Mouse (Mus musculus) frontal cortex, adult 2 months (tissue): Measurements from ENCODE around the gene Hnf1b. TPM values are rescaled to one million over a fixed set of nuclear protein-coding genes. Genes with fewer than 3 reads are reported as not detected.
A peak's percentile ranks its signal among the peaks of the same experiment; 100 is the strongest.

Experiments
- DNase-seq, 2 experiments: peaks; one replicate each; pipeline ENCODE4 v3.0.0; 2022; ENCODE audit warnings: low spot score in 1 of 2; ENCODE audit errors: extremely low spot score in 1 of 2
- polyA plus RNA-seq: library from polyadenylated mRNA; depleted of rRNA; stranded (reverse); fragments of >200 nt; gene quantifications from 2 replicates; pipeline ENCODE4 v1.2.3, GENCODE M21; 2012; rRNA removed

Gene Hnf1b
- polyA plus RNA-seq = 0.08 and 0.13 TPM in 2 replicates

DNA sequence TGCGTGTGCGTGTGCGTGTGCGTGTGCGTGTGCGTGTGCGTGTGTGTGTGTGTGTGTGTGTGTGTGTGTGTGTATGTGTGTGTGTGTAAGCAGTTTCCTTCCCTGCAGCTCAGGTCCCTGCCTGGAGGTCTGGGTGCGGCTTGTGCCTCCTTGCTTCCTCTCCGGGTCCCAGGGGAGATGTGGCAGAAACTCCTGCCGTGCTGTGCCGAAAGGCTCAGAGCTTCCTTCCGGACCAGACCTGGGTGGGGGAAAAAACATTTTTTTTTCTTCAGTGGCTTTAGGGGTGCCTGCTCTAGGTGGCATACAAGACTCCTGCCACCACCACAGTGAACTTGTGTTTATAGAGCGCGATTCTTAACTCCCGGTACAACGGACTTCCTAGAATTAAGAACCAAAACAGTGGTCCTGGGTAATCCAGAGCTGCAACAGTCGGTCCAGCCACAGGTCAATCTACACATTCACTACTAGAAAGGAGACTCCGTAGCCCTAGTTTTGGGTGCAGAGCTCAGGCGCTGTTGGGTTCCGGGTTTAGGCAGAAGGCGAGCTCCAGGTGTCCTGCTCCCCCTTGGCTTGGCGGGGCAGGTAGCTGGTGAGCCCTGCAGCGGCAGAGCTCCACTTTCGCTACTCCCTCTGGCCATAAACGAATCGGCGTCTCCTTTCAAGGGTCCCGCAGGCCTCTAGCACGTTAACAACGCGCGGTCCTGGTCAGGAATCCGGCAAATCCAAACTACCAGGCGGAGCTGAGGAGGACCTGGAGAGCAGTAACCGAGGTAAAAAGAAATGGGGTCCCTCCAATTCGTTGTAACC, at the start of gene Hnf1b:
TSS of gene Hnf1b (plus strand) at position 535 of the 807 bp plus-strand sequence.
- DNase-seq = no peak

DNA sequence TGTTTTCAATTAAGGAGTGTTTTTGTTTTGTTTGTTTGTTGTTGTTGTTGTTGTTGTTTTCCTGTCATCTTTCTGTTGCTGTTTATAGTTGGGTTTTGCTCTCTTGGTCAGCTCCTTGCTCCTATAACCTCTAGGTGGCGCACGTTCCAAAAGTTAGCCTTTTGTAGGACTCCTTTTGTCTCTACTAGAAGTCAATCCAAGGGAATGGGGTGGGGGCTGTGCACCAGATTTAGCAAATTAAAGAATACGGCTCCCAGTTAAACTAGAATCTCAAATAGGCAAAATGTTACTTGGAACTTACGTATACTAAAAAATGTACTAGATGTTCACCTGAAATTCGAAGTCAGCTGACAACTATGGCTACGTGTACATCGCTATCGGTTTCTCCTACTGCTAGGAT, 47.7 kb upstream of the Hnf1b start:
- peak in 1 of 2 experiments; percentile 48 for DNase-seq

DNA sequence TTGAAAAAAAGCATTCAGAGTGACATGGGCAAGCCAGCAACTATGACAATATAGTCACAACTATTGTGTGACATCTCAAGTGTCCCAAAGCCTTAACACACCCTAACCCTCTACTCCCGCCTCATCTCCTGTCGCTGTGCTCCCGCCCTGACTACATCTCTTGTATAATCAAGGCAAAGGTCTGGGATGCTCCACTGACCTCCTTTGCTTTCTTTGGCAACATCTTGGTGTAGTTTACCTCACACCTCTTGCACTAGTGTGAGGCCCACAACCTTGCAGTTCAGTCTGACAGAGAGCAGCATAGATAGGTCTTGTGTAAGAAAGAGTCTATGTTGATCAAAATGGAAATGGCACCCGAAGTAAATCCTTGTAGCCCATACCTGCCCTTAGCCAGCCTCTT, 47.3 kb upstream of the Hnf1b start:
- DNase-seq = no peak

DNA sequence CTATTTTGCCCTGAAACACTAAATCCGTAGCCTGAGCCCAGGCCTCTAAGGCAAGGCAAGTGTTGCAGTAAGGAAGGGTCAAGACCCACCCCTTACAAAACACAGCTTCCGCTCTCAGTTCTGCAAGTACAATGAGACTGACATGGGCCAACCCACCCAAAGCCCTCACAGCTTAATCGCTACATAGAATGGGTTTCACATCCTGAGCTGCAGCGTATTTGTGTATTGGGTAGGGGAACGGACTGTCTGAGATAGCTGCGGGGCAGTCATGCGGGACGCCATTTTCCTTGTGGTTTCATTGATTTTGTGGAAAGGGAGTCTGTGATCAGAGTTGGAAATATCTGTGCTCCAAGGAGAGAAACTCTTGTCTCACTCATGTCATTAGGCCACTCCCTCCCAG, 39.4 kb upstream of the Hnf1b start:
- DNase-seq = no peak

DNA sequence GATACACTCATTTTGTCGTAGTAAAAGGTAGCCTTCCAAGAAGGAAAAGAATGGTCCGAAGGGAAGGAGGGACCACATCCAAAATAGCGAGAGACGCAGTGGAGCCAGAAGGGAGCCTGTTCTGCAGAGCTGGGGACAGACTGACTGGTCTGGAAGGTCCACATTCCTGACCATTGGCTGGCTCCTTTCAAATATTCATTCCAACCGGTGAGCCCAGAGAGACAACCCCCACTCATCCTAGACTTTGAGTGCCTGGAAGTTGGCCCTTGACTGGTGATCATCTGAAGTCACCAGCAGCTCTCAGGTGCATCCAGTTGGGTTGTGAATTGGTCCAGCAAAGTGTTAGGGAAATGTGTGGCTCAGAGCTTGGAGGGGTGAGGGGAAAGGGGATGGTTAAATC, 34.7 kb upstream of the Hnf1b start:
- DNase-seq = no peak

DNA sequence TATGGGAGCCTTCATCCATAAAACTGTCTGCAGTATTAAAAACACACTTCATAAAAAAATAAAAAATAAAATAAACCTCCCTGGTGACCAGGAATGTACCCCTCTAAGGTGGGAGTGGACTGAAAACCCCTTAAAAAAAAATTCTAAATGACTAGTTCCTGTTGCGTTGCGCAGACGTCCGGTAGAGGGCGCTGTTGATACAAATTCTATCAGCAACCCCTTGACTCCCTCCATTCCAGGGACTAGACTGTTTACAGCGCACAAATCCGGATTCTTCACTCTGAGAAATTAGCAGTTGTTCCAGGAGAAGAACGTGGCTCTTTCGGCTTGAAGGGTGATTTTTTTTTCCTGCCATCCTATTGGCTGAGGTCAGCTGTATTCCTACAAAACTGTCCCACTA, 34.2 kb upstream of the Hnf1b start:
- peak; percentile 10 to 72 for DNase-seq

DNA sequence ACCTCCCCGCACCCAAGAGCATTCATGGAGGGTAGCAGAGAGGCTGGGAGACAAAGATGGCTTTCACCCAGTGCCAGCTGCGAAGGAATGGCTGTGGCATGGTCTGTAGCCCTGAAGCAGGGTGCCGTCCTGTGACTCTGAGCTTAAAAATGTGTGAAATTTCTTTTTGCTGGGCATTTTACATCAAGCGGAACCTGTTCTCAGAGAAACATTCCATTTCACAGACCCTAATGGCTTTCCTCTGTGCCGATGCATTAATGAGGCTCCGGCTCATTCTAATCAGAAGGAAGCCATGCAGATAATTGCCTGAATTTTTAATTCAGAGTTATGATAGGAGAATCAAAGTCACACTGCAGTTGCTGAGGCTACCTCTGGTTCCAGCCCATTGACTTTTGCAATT, 32.8 kb upstream of the Hnf1b start:
- no peak for DNase-seq

DNA sequence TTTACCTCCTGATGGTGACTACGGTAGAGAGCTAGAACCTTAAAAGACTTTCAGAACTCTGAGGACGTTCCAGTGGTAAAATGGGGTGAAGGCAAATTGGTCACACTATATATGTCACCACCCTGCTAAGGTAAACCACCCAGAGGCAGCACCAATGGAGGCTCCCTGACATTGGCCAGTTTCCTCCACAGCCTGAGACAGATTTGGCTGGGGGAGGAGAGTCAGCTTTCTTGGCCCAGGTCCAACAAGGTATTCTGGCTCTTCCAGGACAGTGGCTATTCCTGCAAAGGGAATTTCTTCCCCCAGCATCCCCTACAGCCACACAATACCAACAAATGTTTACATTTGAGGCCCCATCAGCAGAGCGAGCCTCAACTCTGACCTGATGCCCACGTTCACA, 31.9 kb upstream of the Hnf1b start:
- DNase-seq = no peak

DNA sequence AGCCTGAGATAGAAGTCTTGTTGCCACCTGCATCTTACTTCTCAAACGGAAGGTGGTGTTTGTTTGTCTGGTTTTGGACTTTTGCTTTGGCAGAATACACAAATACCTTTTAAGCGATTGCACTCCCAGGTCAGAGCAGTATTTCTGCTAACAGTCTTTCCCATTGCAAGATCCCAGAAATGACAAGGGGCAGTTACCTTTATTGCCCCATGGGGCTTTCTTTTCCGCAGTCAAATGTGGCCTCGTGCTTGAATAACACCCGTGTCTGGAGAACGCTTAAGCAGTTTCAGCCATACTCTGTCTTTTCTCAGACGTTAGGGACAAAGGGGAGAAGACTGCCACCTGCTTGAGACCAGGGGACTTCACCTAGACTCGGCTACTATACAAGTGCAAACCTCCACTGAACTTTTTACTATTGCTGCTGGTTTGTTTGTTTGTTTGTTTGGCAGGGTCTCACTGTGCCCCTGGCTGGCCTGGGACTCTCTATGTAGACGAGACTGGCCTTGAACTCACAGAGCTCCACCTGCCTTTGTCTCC, 31.2 kb upstream of the Hnf1b start:
- no peak for DNase-seq

DNA sequence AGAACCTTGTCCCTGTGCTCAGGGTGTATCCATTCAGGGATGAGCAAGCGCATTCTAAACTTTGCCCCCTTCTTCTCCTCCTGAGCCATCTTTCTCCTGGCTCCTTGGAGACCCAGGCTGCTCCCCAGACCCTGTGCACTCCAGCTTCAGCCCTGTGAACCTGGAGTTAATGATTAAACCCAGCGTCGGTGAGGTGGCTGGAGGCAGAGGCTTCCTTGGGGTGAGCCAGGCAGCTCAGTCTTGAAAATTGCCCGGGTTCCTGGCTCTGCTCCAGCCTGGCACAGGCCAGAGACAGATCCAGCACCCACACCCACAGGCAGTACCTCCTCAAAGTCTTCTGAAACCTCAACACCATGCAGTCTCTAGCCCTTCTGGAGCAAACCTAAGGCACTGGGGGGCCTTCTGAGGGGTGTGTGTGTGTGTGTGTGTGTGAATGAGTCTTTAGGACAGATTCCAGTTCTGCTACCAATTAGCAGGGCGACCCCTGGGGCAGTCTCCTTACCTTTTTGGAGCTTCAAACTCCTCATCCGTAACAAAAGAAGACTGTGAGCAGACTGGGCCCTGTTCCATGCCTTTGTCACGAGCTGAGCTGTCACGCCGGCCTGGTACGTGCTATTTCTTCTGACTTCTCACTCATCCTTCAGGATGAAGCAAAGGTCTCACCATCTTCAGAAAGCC, 29.9 kb upstream of the Hnf1b start:
- DNase-seq = no peak

DNA sequence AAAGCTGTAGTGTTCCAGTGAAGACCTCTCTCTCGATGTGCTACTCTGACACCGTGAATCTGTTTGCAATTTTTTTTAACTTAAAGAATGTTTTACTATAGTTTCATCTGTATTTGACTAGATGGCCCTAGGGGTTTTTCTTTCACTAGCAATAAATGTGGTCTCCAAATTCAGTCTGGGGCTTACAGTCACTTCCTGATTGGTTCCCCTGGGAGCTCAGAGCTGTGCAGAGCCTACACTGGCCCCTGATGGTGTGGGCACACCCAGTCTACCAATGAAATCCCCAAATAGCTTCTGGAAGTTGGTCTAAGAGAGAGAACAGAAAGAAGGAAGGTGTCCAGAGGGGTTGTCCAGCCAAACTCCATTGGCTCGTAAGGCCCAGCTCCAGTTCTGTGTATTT, 23.7 kb upstream of the Hnf1b start:
- DNase-seq = no peak

DNA sequence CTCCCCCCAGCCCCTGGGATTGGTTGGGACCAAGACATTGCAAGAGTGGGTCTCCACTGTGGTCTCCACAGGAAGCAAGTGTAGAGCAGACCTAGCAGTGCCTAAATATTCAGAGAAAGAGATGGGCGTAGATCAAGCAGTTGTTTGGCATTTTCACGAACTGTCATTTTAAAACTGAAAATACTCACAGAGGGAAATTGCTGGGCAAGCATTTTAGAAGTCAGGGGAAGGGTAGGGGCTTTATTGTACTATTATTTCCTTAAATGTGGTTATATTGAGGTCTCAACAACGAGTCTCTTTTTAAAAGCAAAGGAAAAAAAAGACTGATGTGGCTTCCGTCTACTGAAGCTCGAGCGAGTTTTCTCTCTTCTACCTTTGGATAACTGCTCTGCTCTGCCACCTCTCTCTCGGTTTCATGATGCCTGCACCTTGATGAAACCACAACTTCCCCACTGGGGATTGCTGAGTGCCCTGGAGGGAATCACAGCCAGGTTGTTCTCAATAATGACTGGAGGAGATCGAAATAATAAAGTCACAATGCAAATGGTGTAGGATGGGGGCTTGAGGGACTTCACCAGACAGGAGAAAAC, 21.2 kb upstream of the Hnf1b start:
- DNase-seq = no peak

DNA sequence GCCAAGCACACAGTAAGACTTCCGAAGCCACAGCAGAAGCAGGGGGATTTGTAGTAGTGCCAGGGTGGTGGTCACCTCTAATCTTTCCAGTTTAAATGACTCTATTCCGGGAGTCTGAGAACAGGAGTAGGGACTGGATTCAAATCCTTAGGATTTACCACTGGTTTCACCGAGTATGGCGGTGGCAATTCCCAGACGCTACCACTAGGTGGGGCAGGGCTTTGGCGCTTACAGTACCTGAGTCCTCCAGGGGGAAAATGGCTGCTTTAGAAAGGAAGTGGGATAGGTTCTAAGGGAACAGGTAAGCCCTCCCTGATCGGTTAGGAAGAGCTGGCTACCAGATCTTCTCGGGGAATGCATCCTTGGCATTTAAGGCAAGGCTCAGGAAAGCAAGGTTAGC, 17.5 kb upstream of the Hnf1b start:
- DNase-seq = peak in 1 of 2 experiments; percentile 19

DNA sequence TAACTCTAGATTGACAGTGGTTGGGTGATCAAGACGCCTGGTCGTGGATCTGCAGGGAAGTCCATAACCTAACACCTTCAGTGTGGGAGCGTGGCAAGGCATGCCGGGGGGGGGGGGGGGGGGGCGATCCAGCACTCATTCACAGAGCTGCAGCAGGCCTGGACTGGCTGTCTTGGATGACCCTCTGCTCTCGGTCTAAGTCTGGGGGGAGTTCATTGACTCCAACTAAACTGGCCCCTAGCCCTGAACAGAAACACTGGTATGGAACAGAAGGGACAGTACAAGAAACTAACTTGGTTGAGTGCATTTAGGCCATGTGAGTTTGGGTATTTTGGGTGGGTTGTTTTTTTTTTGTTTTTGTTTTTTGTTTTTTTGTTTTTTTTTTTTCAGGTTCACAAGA, 16.3 kb upstream of the Hnf1b start:
- no peak for DNase-seq

DNA sequence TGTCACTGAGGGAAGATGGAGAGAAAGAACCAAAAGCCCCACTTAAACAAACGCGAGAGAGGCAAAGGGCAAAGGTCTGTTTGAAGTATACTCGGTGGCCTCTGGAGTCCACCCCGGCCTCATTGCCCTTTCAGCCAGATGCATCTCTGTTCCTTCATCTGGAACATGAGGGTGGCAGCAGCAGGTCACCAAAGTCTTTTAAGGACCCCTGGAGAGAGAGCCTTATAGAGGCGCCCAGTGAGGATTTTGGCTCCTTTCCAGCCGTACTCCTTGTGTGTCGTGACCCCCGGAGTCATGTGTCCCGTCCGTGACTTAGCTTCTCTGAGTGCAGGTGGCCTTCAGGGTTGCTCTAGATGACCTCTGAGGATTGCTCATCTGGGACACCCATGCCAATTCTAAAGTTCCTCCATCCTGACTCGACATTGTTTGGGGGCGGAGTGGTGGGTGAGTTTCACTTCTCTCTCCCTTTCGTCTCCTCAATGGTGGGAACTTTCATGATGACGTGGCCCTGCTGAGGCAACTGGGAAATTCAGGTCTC, 15.8 kb upstream of the Hnf1b start:
- no peak for DNase-seq

DNA sequence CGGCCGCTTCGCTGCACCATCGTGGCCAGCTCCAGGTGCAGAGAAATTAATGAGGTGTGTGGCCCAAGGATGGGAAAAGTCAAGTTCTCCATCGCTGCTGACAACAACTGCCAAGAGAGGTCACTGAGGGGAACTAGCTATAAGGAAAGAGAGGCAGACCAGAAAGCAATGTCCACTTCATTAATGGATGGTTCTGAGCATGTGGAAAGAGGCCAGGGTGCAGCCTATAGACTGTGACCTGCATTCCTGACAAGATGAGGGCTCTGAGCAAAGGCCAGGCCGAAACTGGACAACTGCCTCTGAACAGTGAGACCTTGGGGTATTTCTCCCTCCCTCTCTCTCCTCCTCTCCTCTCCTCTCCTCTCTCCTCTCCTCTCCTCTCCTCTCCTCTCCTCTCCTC, 10.4 kb upstream of the Hnf1b start:
- no peak for DNase-seq

DNA sequence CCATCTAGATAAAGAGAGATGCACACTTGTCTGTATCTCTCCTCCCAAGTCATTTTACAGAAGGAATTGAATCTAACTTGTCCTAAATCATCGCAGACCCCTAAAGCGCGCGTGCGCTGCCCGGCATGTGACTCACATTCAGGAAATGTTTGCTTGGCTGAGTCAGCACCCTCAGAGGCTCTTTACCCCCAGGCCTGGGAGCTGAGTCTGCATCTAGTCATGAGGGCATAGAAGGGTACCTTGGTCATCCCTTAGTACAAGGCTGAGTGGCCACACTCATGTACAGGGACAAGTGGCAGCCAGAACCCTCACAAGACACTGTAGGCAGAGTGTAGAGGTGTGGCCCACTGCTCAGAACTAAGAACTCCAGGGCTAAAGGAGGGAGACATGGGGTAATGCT, 6.3 kb upstream of the Hnf1b start:
- no peak for DNase-seq

DNA sequence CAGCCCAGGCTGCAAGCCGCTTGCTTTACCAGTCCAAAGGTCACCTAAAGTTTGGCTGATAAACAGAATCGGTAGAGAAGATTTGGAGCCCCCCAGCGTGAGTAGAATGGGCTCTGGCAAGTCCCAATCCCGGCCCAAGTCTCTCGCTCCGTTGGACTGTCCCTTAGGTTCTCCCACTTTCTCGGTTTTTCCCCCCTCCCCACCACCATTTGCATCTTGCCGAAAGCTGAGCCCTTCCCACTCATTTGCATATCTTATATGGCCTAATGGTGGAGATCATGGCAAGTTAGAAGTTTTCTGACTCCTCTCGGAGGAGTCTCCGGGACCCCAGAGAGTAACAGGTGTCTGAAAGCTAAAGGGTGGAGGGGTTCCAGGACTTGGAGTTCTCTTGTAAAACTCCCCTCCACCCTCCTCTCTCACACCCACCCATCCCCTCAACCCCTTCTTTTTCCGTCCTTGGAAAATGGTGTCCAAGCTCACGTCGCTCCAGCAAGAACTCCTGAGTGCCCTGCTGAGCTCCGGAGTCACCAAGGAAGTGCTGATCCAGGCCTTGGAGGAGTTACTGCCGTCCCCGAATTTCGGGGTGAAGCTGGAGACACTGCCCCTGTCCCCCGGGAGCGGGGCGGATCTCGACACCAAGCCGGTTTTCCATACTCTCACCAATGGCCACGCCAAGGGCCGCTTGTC, 866 bp downstream of the Hnf1b start:
- no peak for DNase-seq

DNA sequence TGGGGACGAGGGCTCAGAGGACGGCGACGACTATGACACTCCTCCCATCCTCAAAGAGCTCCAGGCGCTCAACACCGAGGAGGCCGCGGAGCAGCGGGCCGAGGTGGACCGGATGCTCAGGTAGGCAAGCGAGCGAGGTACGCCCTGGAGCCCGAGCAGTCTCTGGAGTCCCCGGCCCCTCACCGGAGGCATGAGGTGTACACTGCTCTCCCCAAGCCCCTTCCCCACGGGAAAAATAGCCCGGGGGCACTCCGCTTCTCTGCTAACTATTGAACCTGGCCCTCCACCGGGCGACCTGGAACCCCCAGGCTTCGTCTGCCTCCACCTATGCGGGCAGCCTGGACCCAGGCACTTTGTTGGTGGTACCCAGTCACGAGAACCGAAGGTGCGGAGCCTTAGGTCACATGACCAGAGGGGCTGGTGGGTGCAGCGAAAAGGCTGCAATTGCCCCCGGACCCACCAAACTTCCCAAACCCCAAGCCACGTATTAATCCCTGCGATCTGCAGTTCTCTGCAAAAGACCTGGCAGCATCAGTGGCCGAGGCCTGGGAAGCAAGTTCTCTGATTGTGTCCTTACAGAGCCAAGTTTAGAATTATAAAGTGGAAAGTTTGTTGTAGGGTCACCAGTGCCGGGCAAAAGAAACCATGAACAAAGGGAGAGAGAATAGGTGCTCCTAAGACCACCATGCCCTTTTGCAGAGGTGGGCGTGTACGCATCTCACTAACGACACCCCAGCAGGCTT, 1.6 kb downstream of the Hnf1b start:
- no peak for DNase-seq

DNA sequence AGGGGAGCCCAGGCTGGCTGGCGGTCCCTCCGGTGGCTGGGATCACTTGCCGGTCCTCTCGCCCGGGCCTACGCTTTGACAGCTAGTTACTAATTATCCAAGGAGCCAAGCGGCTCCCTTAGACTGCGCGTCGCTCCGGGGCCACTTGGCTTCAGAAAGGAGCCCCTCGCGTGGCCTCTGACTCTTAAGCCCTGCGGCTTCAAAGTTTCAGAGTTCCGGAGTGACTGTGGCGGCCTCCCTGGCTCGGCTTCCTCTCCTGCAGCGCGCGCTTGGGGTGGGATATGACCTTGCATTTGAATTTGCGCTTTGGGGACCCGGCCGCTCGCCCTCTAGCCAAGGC, 2.1 kb downstream of the Hnf1b start:
- no peak for DNase-seq
